Mouse (Mus musculus): ENCODE data around the gene Nat9.

DNA sequence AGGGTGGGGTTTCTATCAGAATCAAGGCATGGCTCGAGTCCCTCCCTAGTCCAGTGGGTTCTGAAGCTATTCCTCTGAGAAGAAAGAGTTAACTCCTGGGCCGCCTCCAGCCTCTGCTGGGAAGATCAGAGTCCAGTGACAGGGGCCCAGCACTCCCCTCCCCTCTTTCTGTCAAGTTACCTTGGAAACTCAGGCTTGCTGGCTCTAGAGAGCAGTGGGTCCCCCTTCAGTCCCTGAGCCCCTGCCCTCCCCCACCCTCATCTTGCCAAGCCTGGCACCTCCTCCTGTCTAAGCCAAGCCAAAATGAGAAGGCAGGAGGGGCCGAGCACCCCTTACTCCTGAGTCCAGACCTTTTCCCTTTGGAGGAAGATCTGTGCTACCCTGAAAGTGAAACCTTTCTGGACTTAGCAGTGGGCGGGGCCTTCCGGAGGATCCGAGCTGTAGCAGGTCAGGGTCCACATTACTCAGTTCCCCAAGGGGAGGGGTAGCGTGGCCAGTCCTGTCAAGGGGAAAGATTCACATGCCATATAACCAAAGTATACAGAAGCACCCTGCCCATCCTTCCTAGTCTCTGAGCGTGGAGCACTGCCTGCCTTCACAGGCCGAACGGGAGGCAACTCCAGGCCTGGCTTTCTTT is 10.0 kb downstream of the Nat9 start:
- TF ChIP-seq CTCF (IDR thresholded peaks at IDR 0.05; ENCODE audit: extremely low read depth, insufficient read length, insufficient replicate concordance, low read depth, low read length) (no peak), POLR2A (IDR thresholded peaks at IDR 0.05; ENCODE audit: low read depth, low read length) (no peak)
